ENCODE assay signal across 27 mouse cellular contexts in the genomic region with DNA sequence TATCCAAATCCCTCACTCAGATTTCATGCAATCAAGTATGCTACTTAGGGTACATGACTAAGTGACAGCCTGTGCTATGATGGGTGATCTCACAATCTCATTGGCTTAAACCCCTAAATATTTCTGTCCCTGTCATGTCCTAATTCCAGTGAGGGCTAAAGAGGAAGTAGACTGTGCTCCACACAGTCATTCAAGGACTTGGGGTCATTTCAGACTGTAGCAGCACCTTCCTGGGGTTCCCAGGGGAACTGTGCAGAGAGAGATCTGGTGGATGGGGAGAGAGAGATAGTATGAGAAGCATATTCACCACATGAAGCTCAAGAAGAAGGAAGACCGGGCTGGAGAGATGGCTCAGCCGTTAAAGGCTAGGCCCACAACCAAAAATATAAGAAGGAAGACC.
"Had no signal": no experiment of that assay in that cellular context is flagged by ENCODE, and none has a peak within 500 bp of the region (broad histone marks: within the 10 kb centered on the region; RNA-seq: fewer than 3 reads in every experiment).

No protein-coding gene starts in this region.

- H3K4me3 ChIP-seq: embryonic facial prominence, embryonic 10.5 days; embryonic facial prominence, embryonic 12.5 days; embryonic facial prominence, embryonic 13.5 days; embryonic facial prominence, embryonic 15.5 days; erythroblast, embryonic 14.5 days; forebrain, embryonic 10.5 days; forebrain, embryonic 12.5 days; forebrain, embryonic 13.5 days; forebrain, embryonic 15.5 days; gastrocnemius, adult 2 months; heart, adult 2 months had no signal

- H3K9ac ChIP-seq: embryonic facial prominence, embryonic 12.5 days; embryonic facial prominence, embryonic 13.5 days; embryonic facial prominence, embryonic 15.5 days; forebrain, embryonic 12.5 days; forebrain, embryonic 13.5 days; forebrain, embryonic 15.5 days; forebrain, postnatal 0 days had no signal

- H3K27ac ChIP-seq: embryonic facial prominence, embryonic 10.5 days; embryonic facial prominence, embryonic 12.5 days; embryonic facial prominence, embryonic 13.5 days; embryonic facial prominence, embryonic 15.5 days; forebrain, embryonic 10.5 days; forebrain, embryonic 12.5 days; forebrain, embryonic 13.5 days; forebrain, embryonic 15.5 days; gastrocnemius, adult 2 months; heart, adult 2 months had no signal

- DNase-seq: cerebellum, adult 8-10 months; cerebellum, adult 9-10 months; cerebellum, adult 9-11 months; cerebellum, postnatal 10 days; cerebellum, postnatal 14 days; cerebellum, postnatal 25 days; cerebellum, postnatal 36 days; embryo, embryonic 11 days; forebrain, postnatal 0 days; gastrocnemius, adult 2 months; gastrocnemius, postnatal 10 days; gastrocnemius, postnatal 14 days; gastrocnemius, postnatal 25 days; gastrocnemius, postnatal 36 days; heart, adult 18-20 months; heart, adult 2 months had no signal

- ATAC-seq: forebrain, embryonic 13.5 days; forebrain, embryonic 14.5 days; forebrain, embryonic 15.5 days; forebrain, embryonic 16.5 days; forebrain, postnatal 0 days had no signal

- H3K36me3 ChIP-seq: embryonic facial prominence, embryonic 10.5 days; embryonic facial prominence, embryonic 12.5 days; embryonic facial prominence, embryonic 13.5 days; embryonic facial prominence, embryonic 15.5 days; forebrain, embryonic 10.5 days; forebrain, embryonic 12.5 days; forebrain, embryonic 15.5 days had no signal

- H3K9me3 ChIP-seq: embryonic facial prominence, embryonic 12.5 days; embryonic facial prominence, embryonic 13.5 days; embryonic facial prominence, embryonic 15.5 days; forebrain, embryonic 12.5 days; forebrain, embryonic 13.5 days; forebrain, embryonic 15.5 days had no signal

- H3K27me3 ChIP-seq: embryonic facial prominence, embryonic 12.5 days; embryonic facial prominence, embryonic 13.5 days; embryonic facial prominence, embryonic 15.5 days; forebrain, embryonic 12.5 days; forebrain, embryonic 13.5 days; forebrain, embryonic 15.5 days had no signal

- H3K4me1 ChIP-seq: embryonic facial prominence, embryonic 12.5 days; embryonic facial prominence, embryonic 15.5 days; forebrain, embryonic 12.5 days; forebrain, embryonic 13.5 days; forebrain, embryonic 15.5 days had no signal

- H3K4me2 ChIP-seq: embryonic facial prominence, embryonic 12.5 days; embryonic facial prominence, embryonic 13.5 days; embryonic facial prominence, embryonic 15.5 days; forebrain, embryonic 12.5 days; forebrain, embryonic 13.5 days; forebrain, embryonic 15.5 days had no signal
